ENCODE assay signal across 9 mouse cellular contexts in the genomic region with DNA sequence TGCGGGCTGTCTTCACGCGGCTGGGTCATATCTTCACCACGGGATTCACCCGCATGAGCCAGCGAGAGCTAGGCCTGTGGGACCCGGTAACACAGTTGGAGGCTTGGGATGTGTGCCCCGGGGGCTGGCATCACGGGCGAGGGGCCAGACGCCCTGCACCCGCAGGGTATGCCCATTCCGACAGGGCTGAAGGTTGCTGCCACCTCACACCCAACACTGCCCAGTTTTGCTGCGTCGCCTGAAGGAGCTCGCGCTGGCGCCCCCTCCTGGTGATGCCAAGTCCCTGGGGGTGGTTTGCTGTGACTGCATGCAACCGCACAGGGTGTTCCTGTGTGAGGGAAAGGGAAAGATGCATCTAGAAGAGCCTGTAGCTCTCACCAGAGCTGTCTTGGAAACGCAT. TPM values are rescaled to one million over a fixed set of nuclear protein-coding genes. Genes with fewer than 3 reads are reported as not detected.
DNase-seq lines count a peak whose midpoint lies in the region; ATAC-seq lines count a peak whose summit lies in the region.
"Had no signal": no experiment of that assay in that cellular context is flagged by ENCODE, and none has a peak within 500 bp of the region (broad histone marks: within the 10 kb centered on the region; RNA-seq: fewer than 3 reads in every experiment).

No protein-coding gene starts in this region.

- H3K4me2 ChIP-seq in liver, embryonic 13.5 days, result peak overlapping the region; percentile 52
- peak overlapping the region; percentile 40 for H3K4me2 ChIP-seq in stomach, embryonic 15.5 days

- ATAC-seq in liver, embryonic 13.5 days (ENCODE audit: low read depth), result no peak
- no peak for ATAC-seq in stomach, embryonic 15.5 days (ENCODE audit: insufficient read depth, low FRiP score, low read depth)

- peaks cover 68% of the 10 kb centered on the region for H3K27me3 ChIP-seq in liver, embryonic 13.5 days
- H3K27me3 ChIP-seq in stomach, embryonic 15.5 days (replicated peaks), result peaks cover 46% of the 10 kb centered on the region

- DNase-seq in A20 (ENCODE audit: low read depth, low spot score), result peak; percentile 90
- DNase-seq in adrenal gland, adult (ENCODE audit: inconsistent age in 2 of 2, low spot score in 1 of 2), result peak; percentile 84 to 92
- DNase-seq in embryo, embryonic 11 days, result peak; percentile 79
- peak; percentile 83 to 86 for DNase-seq in heart, adult 18-20 months
- peak; percentile 81 for DNase-seq in kidney, adult 9 months
- DNase-seq in liver, embryonic 13.5 days, result peak; percentile 62
- DNase-seq in natural killer cell, adult 2 months (ENCODE audit: low spot score in 2 of 2), result peak; percentile 69 to 81

- H3K9ac ChIP-seq in liver, embryonic 13.5 days, result no peak overlapping the region
- no peak overlapping the region for H3K9ac ChIP-seq in stomach, embryonic 15.5 days

- 11% methylated on average over 20 of the region's 20 CpGs for WGBS in liver, embryonic 13.5 days (ENCODE audit: insufficient replicate concordance)
- 15% methylated on average over 20 of the region's 20 CpGs for WGBS in stomach, embryonic 15.5 days

- no peak overlapping the region for H3K27ac ChIP-seq in liver, embryonic 13.5 days
- no peak overlapping the region for H3K27ac ChIP-seq in stomach, embryonic 15.5 days

- 0 out of 2 replicates have a peak overlapping the region, but pooled peaks have one; percentile 21 for H3K4me3 ChIP-seq in liver, embryonic 13.5 days (replicated peaks)
- no peak overlapping the region for H3K4me3 ChIP-seq in stomach, embryonic 15.5 days (replicated peaks)
- H3K4me3 ChIP-seq: erythroblast, embryonic 14.5 days had no signal

- H3K9me3 ChIP-seq in liver, embryonic 13.5 days (replicated peaks), result no peaks in the 10 kb centered on the region
- H3K9me3 ChIP-seq in stomach, embryonic 15.5 days, result no peaks in the 10 kb centered on the region

- peaks cover 13% of the 10 kb centered on the region for H3K4me1 ChIP-seq in liver, embryonic 13.5 days (replicated peaks)
- H3K4me1 ChIP-seq in stomach, embryonic 15.5 days, result peaks cover 11% of the 10 kb centered on the region

- peaks cover 18% of the 10 kb centered on the region for H3K36me3 ChIP-seq in liver, embryonic 13.5 days
- H3K36me3 ChIP-seq in stomach, embryonic 15.5 days, result peaks cover 3% of the 10 kb centered on the region; the same call in 1 of the 2 replicates

RNA-seq across cellular contexts. Expression of a gene that starts 5.6 kb away (rescaled TPM):
- 100 to 1,000 TPM; 207 to 208 TPM for total RNA-seq in heart, adult 18-20 months (2021)
- 0.03 and 0.22 TPM in 2 replicates for polyA plus RNA-seq in liver, embryonic 13.5 days (2015; fragmentation: Nextera tagmentation; extraction: Ambion mirVana)
- polyA plus RNA-seq in stomach, embryonic 15.5 days (2015; fragmentation: Nextera tagmentation; extraction: Ambion mirVana), result 0.17 and 0.18 TPM in 2 replicates
- polyA plus RNA-seq: erythroblast, embryonic 14.5 days had no signal

RNA-seq across cellular contexts. Expression of a gene that starts 21.7 kb away (rescaled TPM):
- 10 to 100 TPM in 1 of 2 experiments, 1 to 10 TPM in 1; 9.2 to 11.2 TPM for total RNA-seq in heart, adult 18-20 months (2021)
- 0.81 and 1.0 TPM in 2 replicates for polyA plus RNA-seq in liver, embryonic 13.5 days (2015; fragmentation: Nextera tagmentation; extraction: Ambion mirVana)
- 5.9 and 6.2 TPM in 2 replicates for polyA plus RNA-seq in stomach, embryonic 15.5 days (2015; fragmentation: Nextera tagmentation; extraction: Ambion mirVana)

RNA-seq across cellular contexts. Expression of a gene that starts 25.6 kb away (rescaled TPM):
- total RNA-seq in heart, adult 18-20 months (2021), result 10 to 100 TPM; 54.7 to 58.9 TPM
- 1.8 and 1.9 TPM in 2 replicates for polyA plus RNA-seq in liver, embryonic 13.5 days (2015; fragmentation: Nextera tagmentation; extraction: Ambion mirVana)
- 9.7 and 10.9 TPM in 2 replicates for polyA plus RNA-seq in stomach, embryonic 15.5 days (2015; fragmentation: Nextera tagmentation; extraction: Ambion mirVana)

RNA-seq across cellular contexts. Expression of a gene that starts 47.1 kb away (rescaled TPM):
- 1 to 10 TPM; 2.7 to 4.5 TPM for total RNA-seq in heart, adult 18-20 months (2021)
- polyA plus RNA-seq in liver, embryonic 13.5 days (2015; fragmentation: Nextera tagmentation; extraction: Ambion mirVana), result 3.4 and 3.8 TPM in 2 replicates
- 4.0 and 5.2 TPM in 2 replicates for polyA plus RNA-seq in stomach, embryonic 15.5 days (2015; fragmentation: Nextera tagmentation; extraction: Ambion mirVana)

RNA-seq across cellular contexts. Expression of a gene that starts 48.0 kb away (rescaled TPM):
- 10 to 100 TPM in 1 of 2 experiments, 1 to 10 TPM in 1; 8.3 to 10.6 TPM for total RNA-seq in heart, adult 18-20 months (2021)
- polyA plus RNA-seq in liver, embryonic 13.5 days (2015; fragmentation: Nextera tagmentation; extraction: Ambion mirVana), result 5.1 and 5.5 TPM in 2 replicates
- 33.7 and 35.8 TPM in 2 replicates for polyA plus RNA-seq in stomach, embryonic 15.5 days (2015; fragmentation: Nextera tagmentation; extraction: Ambion mirVana)
